Comparison of ENCODE assay signal across 8 mouse cellular contexts in genomic region chr1:80339425-80340021, GRCm38 (mm10). TPM values are rescaled to one million over a fixed set of nuclear protein-coding genes. Genes with fewer than 3 reads are reported as not detected.
DNase-seq lines count a peak whose midpoint lies in the region; ATAC-seq and TF ChIP-seq lines count a peak whose summit lies in the region.

No protein-coding gene starts in this region.

- H3K4me1 ChIP-seq in testis, adult 2 months (ENCODE audit: control insufficient read depth, insufficient read depth, low read length): no peaks in the 10 kb centered on the region; the same call in 1 of the 2 replicates
- H3K4me1 ChIP-seq in forebrain, embryonic 11.5 days (replicated peaks; ENCODE audit: control insufficient read depth, insufficient read depth, low read length): no peaks in the 10 kb centered on the region
- peaks cover 12% of the 10 kb centered on the region for H3K4me1 ChIP-seq in liver, embryonic 11.5 days (replicated peaks; ENCODE audit: control insufficient read depth, insufficient read depth, low read length)

- peak; percentile 10 for ATAC-seq in forebrain, embryonic 11.5 days (replicated peaks; ENCODE audit: low FRiP score)
- peak; percentile 11 for ATAC-seq in inflammation-experienced regulatory T-cells, adult 6 months
- ATAC-seq in liver, embryonic 11.5 days (replicated peaks; ENCODE audit: low FRiP score): no peak; the same call in 1 of the 2 replicates

- no peak for TF ChIP-seq CTCF in testis, adult 2 months (IDR thresholded peaks at IDR 0.05; ENCODE audit: control insufficient read depth, insufficient read depth, insufficient replicate concordance, low read depth, low read length)

- peak overlapping the region; percentile 97 for H3K4me3 ChIP-seq in testis, adult 2 months (ENCODE audit: control insufficient read depth, low read depth, low read length)
- H3K4me3 ChIP-seq in forebrain, embryonic 11.5 days (ENCODE audit: low read depth, low read length): peak overlapping the region; percentile 98
- H3K4me3 ChIP-seq in liver, embryonic 11.5 days (ENCODE audit: low read depth, low read length): peak overlapping the region; percentile 86

- H3K27me3 ChIP-seq in testis, adult 2 months (ENCODE audit: control insufficient read depth, insufficient read depth, low read length): no peaks in the 10 kb centered on the region
- no peaks in the 10 kb centered on the region for H3K27me3 ChIP-seq in forebrain, embryonic 11.5 days (ENCODE audit: control insufficient read depth, insufficient read depth, low read length)
- H3K27me3 ChIP-seq in liver, embryonic 11.5 days (replicated peaks; ENCODE audit: control insufficient read depth, insufficient read depth, low read length): no peaks in the 10 kb centered on the region

- TF ChIP-seq POLR2A in testis, adult 2 months (IDR thresholded peaks at IDR 0.05; ENCODE audit: control insufficient read depth, low read depth, low read length): no peak

- DNase-seq in testis, postnatal 10 days (ENCODE audit: low spot score): no peak
- peak; percentile 27 for DNase-seq in ZHBTc4 (ENCODE audit: low read depth, low spot score)
- no peak for DNase-seq in forebrain, embryonic 11.5 days (ENCODE audit: low spot score)
- DNase-seq in liver, embryonic 11.5 days (ENCODE audit: low spot score): peak; percentile 48
- DNase-seq in natural killer cell, adult 2 months (ENCODE audit: low spot score in 2 of 2): peak; percentile 28 to 33
- no peak for DNase-seq in gastrocnemius, postnatal 25 days

- no peaks in the 10 kb centered on the region for H3K9me3 ChIP-seq in forebrain, embryonic 11.5 days (ENCODE audit: control insufficient read depth, low read length)
- no peaks in the 10 kb centered on the region for H3K9me3 ChIP-seq in liver, embryonic 11.5 days (ENCODE audit: control insufficient read depth, low read length)

- H3K9ac ChIP-seq in forebrain, embryonic 11.5 days (ENCODE audit: low read length): peak overlapping the region; percentile 97
- peak overlapping the region; percentile 97 for H3K9ac ChIP-seq in liver, embryonic 11.5 days (ENCODE audit: low read depth, low read length)

- under 1% methylated on average over 33 of the region's 33 CpGs for WGBS in forebrain, embryonic 11.5 days
- under 1% methylated on average over 33 of the region's 33 CpGs for WGBS in liver, embryonic 11.5 days

- no peaks in the 10 kb centered on the region for H3K36me3 ChIP-seq in testis, adult 2 months (ENCODE audit: control insufficient read depth, insufficient read depth, low read length)
- no peaks in the 10 kb centered on the region for H3K36me3 ChIP-seq in forebrain, embryonic 11.5 days (ENCODE audit: control insufficient read depth, insufficient read depth, low read length)
- no peaks in the 10 kb centered on the region for H3K36me3 ChIP-seq in liver, embryonic 11.5 days (ENCODE audit: control insufficient read depth, insufficient read depth, low read length)

- peak overlapping the region; percentile 83 for H3K4me2 ChIP-seq in forebrain, embryonic 11.5 days (ENCODE audit: low read depth, low read length, severe bottlenecking)
- peak overlapping the region; percentile 94 for H3K4me2 ChIP-seq in liver, embryonic 11.5 days

- peak overlapping the region; percentile 95 for H3K27ac ChIP-seq in testis, adult 2 months (ENCODE audit: control insufficient read depth, insufficient read depth, low read depth, low read length)
- peak overlapping the region; percentile 95 for H3K27ac ChIP-seq in forebrain, embryonic 11.5 days (ENCODE audit: low read depth, low read length)
- peak overlapping the region; percentile 97 for H3K27ac ChIP-seq in liver, embryonic 11.5 days (ENCODE audit: low read depth, low read length)

RNA-seq across cellular contexts. Expression of gene Cul3, which starts 0.8 kb away (rescaled TPM):
- polyA plus RNA-seq in testis, adult 2 months (2012; rRNA removed): 86.2 and 116 TPM in 2 replicates
- 47.9 and 51.7 TPM in 2 replicates for polyA plus RNA-seq in forebrain, embryonic 11.5 days (2014; fragmentation: Nextera tagmentation; extraction: Ambion mirVana)
- polyA plus RNA-seq in inflammation-experienced regulatory T-cells, adult 6 months (2017; shearing (Covaris generic)): 10 to 100 TPM; 21.1 to 59.9 (median 39.7) TPM
- 33.5 and 35.7 TPM in 2 replicates for polyA plus RNA-seq in liver, embryonic 11.5 days (2014; fragmentation: Nextera tagmentation; extraction: Ambion mirVana)
- total RNA-seq in gastrocnemius, postnatal 25 days (2021): 100 to 1,000 TPM; 181 to 223 TPM

Comparison
In these comparisons a context has a peak if more than half of its experiments do, and no peak if none do; other contexts are left out.
1. DNase-seq: peak in ZHBTc4 (single experiment), liver, embryonic 11.5 days (single experiment) and natural killer cell, adult 2 months (2 of 2); none in testis, postnatal 10 days (single experiment), forebrain, embryonic 11.5 days (single experiment) and gastrocnemius, postnatal 25 days (single experiment).
2. Peak in every context shown above with its lines, with median percentiles within 50 percentile points of each other: H3K27ac ChIP-seq and H3K4me3 ChIP-seq.